Mouse (Mus musculus): ENCODE results near the gene Snx12. TPM values are rescaled to one million over a fixed set of nuclear protein-coding genes. Genes with fewer than 3 reads are reported as not detected.
"Not testable (repeated sequence)": the region's sequence is repeated elsewhere in the genome, so short reads cannot be mapped to it uniquely, and the experiment has no call there.

Snx12 gene
- polyA plus RNA-seq, 1 experiment: 16.7 TPM

DNA sequence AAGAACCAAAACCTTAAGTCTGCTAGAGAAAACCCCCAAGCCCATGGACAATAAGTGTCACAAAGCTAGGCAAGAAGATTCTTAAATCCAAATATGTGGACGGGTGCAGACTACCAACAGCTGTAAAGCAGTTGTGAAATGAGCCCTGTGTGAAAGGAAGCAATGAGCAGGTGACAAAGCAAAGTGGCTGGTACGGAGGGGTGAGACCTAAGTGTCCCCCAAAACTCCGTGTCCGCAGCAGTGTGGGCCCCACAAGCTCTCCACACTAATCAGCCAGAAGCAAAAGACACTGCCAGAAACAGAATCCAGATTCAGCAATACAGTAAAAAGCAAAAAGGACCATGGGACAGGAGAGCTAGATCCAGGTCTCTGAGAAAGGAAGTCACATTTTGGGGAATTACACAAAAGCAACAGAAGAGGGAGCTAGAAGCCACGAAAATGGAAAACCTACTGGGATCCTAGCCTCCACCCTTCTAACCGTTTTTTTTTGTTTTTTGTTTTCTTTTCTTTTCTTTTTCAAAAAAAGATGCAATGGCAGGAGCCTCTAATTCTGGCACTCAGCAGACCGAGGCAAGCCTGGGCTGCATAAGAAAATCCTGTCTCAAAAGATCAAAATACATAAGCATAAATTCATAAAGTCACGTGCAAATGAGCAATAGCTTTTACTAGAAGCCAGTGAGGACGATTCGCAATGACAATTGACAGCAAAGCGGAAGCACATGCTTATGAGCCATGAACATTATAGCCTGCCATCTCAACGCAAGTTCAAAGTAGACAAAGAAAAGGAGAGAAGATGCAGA lies 90.2 kb downstream of the Snx12 start:
- no peak for DNase-seq (ENCODE audit: low read depth)

DNA sequence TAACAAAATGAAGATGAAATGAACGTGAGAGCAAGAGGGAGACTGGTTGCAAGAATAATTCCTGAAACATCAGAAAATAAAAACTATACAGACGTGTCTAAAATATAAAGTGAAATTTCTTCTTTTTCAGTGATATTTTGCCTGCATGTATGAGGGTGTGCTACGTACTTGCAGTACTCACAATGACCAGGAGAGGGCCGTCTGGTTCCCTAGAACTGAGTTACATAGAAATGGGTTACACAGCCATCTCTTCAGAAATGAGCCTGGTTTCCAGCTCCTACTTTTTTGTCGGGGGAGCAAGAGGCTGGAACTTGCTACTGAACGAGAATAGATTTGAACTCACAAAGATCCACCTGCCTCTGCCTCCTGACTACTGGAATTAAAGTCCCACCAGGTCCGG lies 91.4 kb downstream of the Snx12 start:
- DNase-seq (ENCODE audit: low read depth): no peak

DNA sequence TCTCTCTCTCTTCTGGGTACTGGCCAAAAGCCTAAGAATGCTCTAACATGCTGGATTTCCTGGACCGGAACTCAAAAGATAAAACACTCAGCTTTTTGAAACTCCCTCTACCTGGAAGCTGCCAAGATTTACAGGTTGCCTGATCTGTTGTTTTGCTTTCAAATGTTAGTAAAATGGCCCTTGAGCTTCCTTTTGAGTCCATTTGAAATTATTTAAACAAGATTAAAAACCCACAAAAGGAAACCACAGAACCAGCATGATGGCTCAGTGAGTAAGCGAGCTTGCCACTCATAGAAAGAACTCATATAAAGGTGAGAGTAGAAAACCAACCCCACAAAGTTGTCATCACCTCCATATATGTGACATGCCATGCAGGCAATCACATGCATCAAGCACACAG lies 93.8 kb downstream of the Snx12 start:
- no peak for DNase-seq (ENCODE audit: low read depth)

GRCm38 (mm10) chrX:101126977-101127376 lies 95.4 kb downstream of the Snx12 start:
- DNase-seq (ENCODE audit: low read depth): no peak

GRCm38 (mm10) chrX:101126474-101126955 lies 95.8 kb downstream of the Snx12 start:
- DNase-seq (ENCODE audit: low read depth): no peak

DNA sequence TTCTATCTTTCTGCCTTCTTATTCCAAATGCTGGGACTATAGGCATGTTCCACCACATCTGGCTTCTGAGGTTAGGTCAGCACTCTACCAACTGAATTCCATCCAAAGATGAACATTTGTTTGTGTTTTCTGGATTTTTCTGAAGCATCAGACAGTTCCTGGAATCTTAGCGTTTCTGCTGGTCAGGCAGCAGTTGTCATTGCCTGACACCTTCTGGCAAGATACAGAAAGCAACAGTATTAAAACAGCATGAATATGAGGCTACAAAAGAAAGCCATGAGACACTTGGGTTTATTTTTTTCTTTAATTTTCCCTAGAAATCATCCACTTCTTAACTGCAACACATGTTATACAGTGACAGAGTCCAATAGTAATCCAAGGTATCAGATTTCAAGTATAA lies 101.8 kb downstream of the Snx12 start:
- no peak for DNase-seq (ENCODE audit: low read depth)

DNA sequence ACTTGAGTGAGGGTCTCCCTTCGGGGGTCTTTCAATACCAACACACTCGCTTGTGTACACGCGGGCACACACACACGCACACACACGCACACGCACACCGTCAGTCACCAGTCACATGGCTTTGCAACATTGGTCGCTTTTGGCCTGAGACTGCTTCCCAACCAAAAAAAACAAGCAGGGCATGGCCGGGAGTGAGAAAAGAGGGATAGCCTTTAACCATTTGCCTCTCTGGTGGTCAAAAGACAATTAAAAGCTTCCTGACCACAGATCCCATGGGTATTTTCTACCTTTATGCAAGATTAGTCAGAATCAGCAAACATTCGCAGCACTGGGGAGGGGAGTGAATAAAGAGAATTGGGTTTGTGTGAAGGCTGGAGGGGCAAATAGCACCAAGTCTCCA lies 136.4 kb downstream of the Snx12 start, which contains the start of gene Slc7a3:
Gene Slc7a3 (minus strand): TSS at position 101 of the 400 bp plus-strand sequence.
- no peak for DNase-seq (ENCODE audit: low read depth)

DNA sequence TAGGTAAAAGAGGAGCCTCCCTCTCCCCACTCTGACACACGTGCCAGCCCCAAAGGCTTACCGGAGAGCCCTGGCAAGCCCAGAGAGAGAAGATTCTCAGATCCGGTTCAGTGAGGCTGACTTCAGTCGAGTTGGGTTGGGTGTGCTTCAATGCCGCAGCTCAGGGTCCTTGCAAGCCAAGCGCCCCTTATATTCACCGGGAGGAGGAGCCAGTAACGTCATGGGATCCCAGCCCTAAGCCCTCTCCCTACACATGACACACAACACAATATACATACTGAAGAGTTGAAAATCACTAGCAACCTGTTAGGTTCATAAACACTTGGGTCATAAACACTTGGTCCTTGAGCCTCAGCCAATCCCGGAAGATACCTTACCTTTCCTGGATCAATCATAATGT lies 137.2 kb downstream of the Snx12 start:
- DNase-seq (ENCODE audit: low read depth): not testable (repeated sequence)

DNA sequence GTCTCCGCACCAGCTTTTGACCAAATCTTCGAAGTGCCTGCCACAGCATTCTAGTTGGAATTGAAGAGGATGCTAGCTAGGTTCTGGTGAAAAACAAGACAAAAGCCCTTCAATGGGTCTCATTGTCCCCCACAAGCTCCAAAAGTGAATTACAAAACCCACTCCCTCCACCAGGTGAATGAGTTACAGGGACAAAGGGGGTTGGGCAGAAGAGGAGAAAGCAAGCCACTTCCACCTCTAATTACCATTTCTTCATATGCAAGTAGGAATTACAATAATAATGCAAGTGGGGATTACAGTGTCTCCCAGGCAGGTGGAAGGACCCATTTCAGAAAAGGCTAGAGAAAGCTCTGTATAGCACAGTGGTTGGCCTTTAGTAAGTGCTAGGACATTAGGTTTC lies 138.2 kb downstream of the Snx12 start:
- DNase-seq (ENCODE audit: low read depth): no peak

- no peak for DNase-seq (ENCODE audit: low read depth)
Observed at GRCm38 (mm10) chrX:101065245-101065644, 157.1 kb downstream of the Snx12 start.

DNA sequence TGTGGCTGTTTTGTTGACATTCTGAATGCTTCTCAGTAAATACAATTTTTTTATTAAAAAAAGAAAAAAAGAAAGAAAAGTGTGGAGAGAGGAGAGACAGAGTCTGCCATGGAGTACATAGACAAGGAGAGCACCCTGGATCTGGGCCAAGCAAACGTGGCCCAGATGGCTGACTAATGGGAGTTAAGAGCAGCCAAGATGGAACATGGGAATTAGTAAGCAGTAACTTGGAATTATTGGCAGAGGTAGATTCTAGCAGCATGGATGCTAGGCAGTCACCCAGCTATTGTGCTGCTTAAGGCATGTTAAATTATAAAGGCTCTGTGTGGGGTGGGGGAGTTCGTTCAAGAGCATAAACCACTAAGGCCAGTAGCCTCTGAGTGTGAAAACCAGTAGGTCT lies 158.9 kb downstream of the Snx12 start:
- DNase-seq (ENCODE audit: low read depth): no peak

DNA sequence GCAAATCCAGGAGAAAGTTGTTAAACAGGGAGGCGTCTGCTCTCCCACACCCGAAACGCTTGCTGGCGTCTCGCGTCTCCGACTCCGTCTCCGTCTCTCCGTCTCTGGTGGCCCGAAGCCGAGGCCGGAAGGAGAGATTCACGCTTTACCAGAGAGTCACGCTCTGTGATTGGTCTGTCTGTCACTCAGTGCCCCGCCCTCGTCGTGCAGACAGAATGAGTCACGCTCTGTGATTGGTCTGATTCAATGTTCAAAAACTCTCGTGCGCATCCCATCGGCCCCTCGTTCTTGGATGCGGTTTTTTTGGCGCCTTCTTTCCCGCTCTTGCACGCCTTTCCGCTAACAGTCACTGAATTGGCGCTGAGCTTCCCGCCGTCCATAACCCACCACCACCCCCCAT lies 162.8 kb downstream of the Snx12 start, which contains the start of gene Tex11:
Gene Tex11 (minus strand): TSS at position 127 of the 400 bp plus-strand sequence.
- DNase-seq (ENCODE audit: low read depth): no peak

Other genes starting within 250 kb of the Snx12 start
- 0.04 TPM in 1 of 2 replicates, not detected in the other for gene Tex11, start 162.9 kb downstream of the Snx12 start, polyA plus RNA-seq (2012; rRNA removed)
- gene Slc7a3, start 136.5 kb downstream of the Snx12 start, polyA plus RNA-seq (2012; rRNA removed): 1.0 and 3.2 TPM in 2 replicates
- gene Foxo4, start 32.0 kb upstream of the Snx12 start, polyA plus RNA-seq (2012; rRNA removed): 28.9 and 32.0 TPM in 2 replicates
- 0.43 and 0.80 TPM in 2 replicates for gene Gm614, start 41.4 kb upstream of the Snx12 start, polyA plus RNA-seq (2012; rRNA removed)
- 7.3 TPM in 2 replicates for gene Il2rg, start 45.7 kb upstream of the Snx12 start, polyA plus RNA-seq (2012; rRNA removed)
- gene Gm20489, start 46.5 kb upstream of the Snx12 start, polyA plus RNA-seq (2012; rRNA removed): not detected in 2 replicates
- gene Med12, start 51.5 kb upstream of the Snx12 start, polyA plus RNA-seq (2012; rRNA removed): 67.4 and 91.2 TPM in 2 replicates
- 0.19 and 0.46 TPM in 2 replicates for gene Nlgn3, start 76.6 kb upstream of the Snx12 start, polyA plus RNA-seq (2012; rRNA removed)
- 26.4 and 38.0 TPM in 2 replicates for gene Gjb1, start 153.8 kb upstream of the Snx12 start, polyA plus RNA-seq (2012; rRNA removed)
- gene Zmym3, start 198.3 kb upstream of the Snx12 start, polyA plus RNA-seq (2012; rRNA removed): 45.6 and 60.7 TPM in 2 replicates
- gene Nono, start 206.8 kb upstream of the Snx12 start, polyA plus RNA-seq (2012; rRNA removed): 127 and 145 TPM in 2 replicates
- gene Itgb1bp2, start 226.5 kb upstream of the Snx12 start, polyA plus RNA-seq (2012; rRNA removed): 0.27 and 0.57 TPM in 2 replicates